Mouse (Mus musculus) layer of hippocampus, postnatal 10 days (tissue): ENCODE measurements around the gene Fam166b. TPM values are rescaled to one million over a fixed set of nuclear protein-coding genes. Genes with fewer than 3 reads are reported as not detected.

ENCODE experiments used
- DNase-seq, 2 experiments: peaks; one replicate each; pipeline ENCODE4 v3.0.0; 2021; ENCODE audit warnings: low spot score in 2 of 2
- total RNA-seq, 2 experiments: library from RNA; stranded (reverse); gene quantifications; 2 replicates each; pipeline ENCODE4 v1.2.3; 2021

Gene Fam166b
- total RNA-seq, 2 experiments from 2014 or later = 0.98 to 2.6 TPM

- no peak for DNase-seq
Observed at GRCm38 (mm10) chr4:43382155-43383020, 46.5 kb downstream of the Fam166b start.

- DNase-seq = peak; percentile 94 to 98
Observed at GRCm38 (mm10) chr4:43381408-43382154, 47.4 kb downstream of the Fam166b start, which contains the start of gene Rusc2. Rusc2 (plus strand) TSS chr4:43381979.

- no peak for DNase-seq
Observed at GRCm38 (mm10) chr4:43380951-43381350, 48.0 kb downstream of the Fam166b start.

- no peak for DNase-seq
Observed at GRCm38 (mm10) chr4:43379601-43380000, 49.3 kb downstream of the Fam166b start.

Other genes with a start within 250 kb of the Fam166b start
- gene Atp8b5, start 162.0 kb downstream of the Fam166b start, total RNA-seq = under 1 TPM; 0.29 to 0.55 TPM
- 100 to 1,000 TPM; 126 to 129 TPM for gene Rusc2, start 47.2 kb downstream of the Fam166b start, total RNA-seq
- 10 to 100 TPM; 70.3 to 72.1 TPM for gene Tesk1, start 12.8 kb upstream of the Fam166b start, total RNA-seq
- not detected for gene Cd72, start 25.5 kb upstream of the Fam166b start, total RNA-seq
- gene Sit1, start 54.6 kb upstream of the Fam166b start, total RNA-seq = not detected
- gene Ccdc107, start 63.8 kb upstream of the Fam166b start, total RNA-seq = 10 to 100 TPM; 30.2 to 35.7 TPM
- gene Arhgef39, start 70.6 kb upstream of the Fam166b start, total RNA-seq = 1 to 10 TPM; 1.2 to 1.8 TPM
- 1 to 10 TPM in 1 of 2 experiments, under 1 TPM in 1; 0.54 to 1.7 TPM for gene Car9, start 77.8 kb upstream of the Fam166b start, total RNA-seq
- gene Tpm2, start 94.6 kb upstream of the Fam166b start, total RNA-seq = 1 to 10 TPM; 5.0 to 7.4 TPM
- 10 to 100 TPM; 65.9 to 75.4 TPM for gene Creb3, start 133.2 kb upstream of the Fam166b start, total RNA-seq
- gene Tln1, start 133.6 kb upstream of the Fam166b start, total RNA-seq = 10 to 100 TPM; 54.4 to 69.7 TPM
- gene Rgp1, start 149.6 kb upstream of the Fam166b start, total RNA-seq = 10 to 100 TPM; 46.2 to 53.6 TPM
- 10 to 100 TPM; 56.8 to 57.7 TPM for gene Gba2, start 149.7 kb upstream of the Fam166b start, total RNA-seq
- not detected for gene Msmp, start 155.4 kb upstream of the Fam166b start, total RNA-seq
- 10 to 100 TPM; 47.8 to 49.0 TPM for gene Npr2, start 202.8 kb upstream of the Fam166b start, total RNA-seq
- 1 to 10 TPM; 2.1 to 2.3 TPM for gene Spag8, start 224.5 kb upstream of the Fam166b start, total RNA-seq
- gene Hint2, start 227.3 kb upstream of the Fam166b start, total RNA-seq = 10 to 100 TPM; 30.9 to 34.0 TPM
- gene Tmem8b, start 239.8 kb upstream of the Fam166b start, total RNA-seq = 10 to 100 TPM; 49.4 to 50.5 TPM
- gene Fam221b, start 240.0 kb upstream of the Fam166b start, total RNA-seq = 1 to 10 TPM in 1 of 2 experiments, under 1 TPM in 1; 0.53 to 1.0 TPM